Mouse (Mus musculus) small intestine, adult 2 months (tissue): Measurements from ENCODE around the gene Banp. TPM values are rescaled to one million over a fixed set of nuclear protein-coding genes. Genes with fewer than 3 reads are reported as not detected.

Experiments
- H3K27ac ChIP-seq: fragments of 200-500 bp; 2 replicates; pipeline ENCODE4 v1.5.1; 2012; ENCODE audit warnings: low read depth, low read length, control low read depth, inconsistent platforms; ENCODE audit not compliant: insufficient read depth
- H3K27me3 ChIP-seq: fragments of 200-500 bp; 2 replicates; pipeline ENCODE4 v1.6.1; 2012; ENCODE audit warnings: mild to moderate bottlenecking, moderate library complexity, low read length, inconsistent platforms; ENCODE audit not compliant: control insufficient read depth, insufficient read depth
- H3K36me3 ChIP-seq: fragments of 200-500 bp; 2 replicates; pipeline ENCODE4 v1.6.1; 2012; ENCODE audit warnings: mild to moderate bottlenecking, low read length, control low read depth, inconsistent platforms; ENCODE audit not compliant: control insufficient read depth, insufficient read depth
- H3K4me1 ChIP-seq: fragments of 200-500 bp; 2 replicates; pipeline ENCODE4 v1.6.1; 2012; ENCODE audit warnings: low read length, inconsistent platforms, mixed read lengths; ENCODE audit not compliant: control insufficient read depth, insufficient read depth, insufficient read length
- H3K4me3 ChIP-seq: fragments of 200-500 bp; 2 replicates; pipeline ENCODE4 v1.5.1; 2012; ENCODE audit warnings: low read depth, mild to moderate bottlenecking, control low read depth, inconsistent platforms, low read length, moderate library complexity
- CTCF ChIP-seq: fragments of 200-500 bp; IDR thresholded peaks from 2 replicates; pipeline ENCODE4 v1.5.1; 2012; ENCODE audit warnings: low read depth, mild to moderate bottlenecking, control low read depth, inconsistent platforms, low read length, moderate library complexity, mixed read lengths; ENCODE audit not compliant: insufficient replicate concordance, insufficient read length; ENCODE audit errors: extremely low read depth
- POLR2A ChIP-seq: fragments of 200-500 bp; IDR thresholded peaks from 2 replicates; pipeline ENCODE4 v1.6.1; 2012; ENCODE audit warnings: low read depth, mild to moderate bottlenecking, control low read depth, inconsistent platforms, low read length, moderate library complexity
- WGBS: fragments of 180-500 bp; shearing (Covaris S2); methylation state at CpG from one replicate; pipeline ENCODE4 v1.1.7; 2018; 5-methylcytosine and 5-hydroxymethylcytosine counted together
- polyA plus RNA-seq: library from polyadenylated mRNA; depleted of rRNA; stranded (reverse); fragments of >200 nt; gene quantifications from 2 replicates; pipeline ENCODE4 v1.2.3, GENCODE M21; 2012

Banp gene
- polyA plus RNA-seq, 1 experiment = 34.3 TPM

DNA sequence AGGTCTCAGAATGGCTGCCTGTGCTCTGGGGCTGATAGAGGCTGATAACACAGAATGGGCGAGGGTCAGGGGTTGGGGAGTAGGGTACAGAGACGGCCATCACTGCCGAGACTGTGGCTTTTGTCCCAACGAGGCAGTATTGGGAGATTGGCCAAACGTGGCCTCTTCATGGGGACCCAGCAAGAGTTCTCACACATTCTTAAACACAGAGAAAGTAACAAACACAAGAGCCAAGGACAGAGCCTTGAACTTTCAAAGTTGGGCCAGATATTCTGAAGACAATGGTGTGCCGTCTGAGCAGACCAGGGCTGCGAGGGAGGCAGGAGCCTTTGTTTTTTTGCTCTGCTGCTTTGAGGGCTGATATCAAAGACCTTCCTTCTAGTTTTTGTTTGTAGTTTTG, 37.6 kb upstream of the Banp start:
- no peak overlapping the region for H3K27ac ChIP-seq
- H3K36me3 ChIP-seq = no peaks in the 10 kb centered on the region
- no peak overlapping the region for H3K4me3 ChIP-seq
- no peaks in the 10 kb centered on the region for H3K27me3 ChIP-seq
- TF ChIP-seq POLR2A (no peak), CTCF (no peak)
- H3K4me1 ChIP-seq = peaks cover 5% of the 10 kb centered on the region; the same call in 1 of the 2 replicates
- 78% methylated on average over 7 of the region's 7 CpGs for WGBS

DNA sequence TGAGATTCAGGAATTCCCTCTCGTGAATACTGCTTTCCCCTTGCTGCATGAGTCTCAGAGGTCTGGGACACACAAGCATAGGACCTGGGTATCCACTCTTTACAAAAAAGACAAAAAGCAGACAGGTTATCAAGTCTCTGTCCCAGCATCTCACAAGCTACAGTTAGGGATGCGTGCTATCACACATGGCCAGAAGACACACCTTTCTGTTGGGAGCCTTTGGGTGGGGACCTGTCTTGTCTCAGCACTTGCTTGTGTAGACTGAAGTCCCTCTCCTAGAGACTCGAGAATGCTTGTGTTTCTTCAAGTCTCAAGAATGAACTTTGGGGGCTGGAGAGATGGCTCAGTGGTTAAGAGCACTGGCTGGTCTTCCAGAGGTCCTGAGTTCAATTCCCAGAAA, 36.7 kb upstream of the Banp start:
- H3K36me3 ChIP-seq = no peaks in the 10 kb centered on the region
- 64% methylated on average over 3 of the region's 3 CpGs for WGBS
- no peaks in the 10 kb centered on the region for H3K27me3 ChIP-seq
- no peak overlapping the region for H3K27ac ChIP-seq
- no peak for TF ChIP-seq CTCF
- TF ChIP-seq POLR2A = no peak
- H3K4me3 ChIP-seq = no peak overlapping the region
- peaks cover 2% of the 10 kb centered on the region; the same call in 1 of the 2 replicates for H3K4me1 ChIP-seq

DNA sequence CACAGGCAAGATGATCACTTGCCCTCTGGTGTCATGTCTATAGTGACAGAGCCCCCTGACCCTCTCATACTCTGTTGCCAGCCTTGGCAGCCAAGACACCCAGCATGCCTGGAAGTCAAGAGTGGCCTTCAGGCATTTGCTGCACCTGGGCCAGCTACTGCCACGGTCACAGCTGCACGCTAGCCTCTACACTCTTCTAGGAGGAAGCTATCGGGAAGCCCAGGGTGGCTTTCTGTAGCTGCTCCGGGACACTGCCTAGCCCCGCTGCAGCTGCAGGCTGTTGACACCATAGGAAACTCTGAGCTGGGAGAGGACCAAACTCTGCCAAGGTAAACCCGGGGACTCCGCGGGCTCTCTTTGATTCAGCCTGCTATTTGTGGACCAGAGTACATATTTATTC, 36.2 kb upstream of the Banp start:
- 32% methylated on average over 8 of the region's 8 CpGs for WGBS
- TF ChIP-seq CTCF = no peak
- TF ChIP-seq POLR2A = no peak

DNA sequence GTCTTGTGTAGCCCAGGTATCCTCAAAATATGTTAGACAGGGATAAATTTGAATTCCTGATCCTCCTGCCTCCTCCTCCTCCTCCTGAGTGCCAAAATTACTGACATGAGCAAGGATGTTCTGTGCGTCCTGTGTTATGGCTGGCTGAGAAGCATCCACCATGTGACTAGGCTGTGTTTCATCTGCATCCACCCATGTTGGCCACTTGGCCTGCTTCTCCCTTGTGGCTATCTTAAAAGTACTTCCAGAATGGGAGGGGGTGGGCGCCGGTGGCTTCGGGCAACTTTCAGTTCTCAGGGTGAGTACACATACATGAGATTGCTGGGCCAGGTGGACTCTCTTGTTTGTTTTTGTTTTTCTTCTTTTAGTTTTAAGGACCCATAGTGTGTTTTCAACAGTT, 30.4 kb upstream of the Banp start:
- Histone ChIP-seq H3K27ac (no peak overlapping the region), H3K4me1 (peaks cover 4% of the 10 kb centered on the region; the same call in 1 of the 2 replicates), H3K36me3 (no peaks in the 10 kb centered on the region), H3K27me3 (no peaks in the 10 kb centered on the region), H3K4me3 (no peak overlapping the region)
- WGBS = 45% methylated on average over 4 of the region's 4 CpGs
- TF ChIP-seq CTCF = no peak
- TF ChIP-seq POLR2A = no peak

More for the DNA sequence above, 36.2 kb upstream of the Banp start:
- H3K36me3 ChIP-seq = no peaks in the 10 kb centered on the region
- H3K4me3 ChIP-seq = no peak overlapping the region
- H3K27ac ChIP-seq = no peak overlapping the region
- no peaks in the 10 kb centered on the region for H3K27me3 ChIP-seq
- no peaks in the 10 kb centered on the region for H3K4me1 ChIP-seq

DNA sequence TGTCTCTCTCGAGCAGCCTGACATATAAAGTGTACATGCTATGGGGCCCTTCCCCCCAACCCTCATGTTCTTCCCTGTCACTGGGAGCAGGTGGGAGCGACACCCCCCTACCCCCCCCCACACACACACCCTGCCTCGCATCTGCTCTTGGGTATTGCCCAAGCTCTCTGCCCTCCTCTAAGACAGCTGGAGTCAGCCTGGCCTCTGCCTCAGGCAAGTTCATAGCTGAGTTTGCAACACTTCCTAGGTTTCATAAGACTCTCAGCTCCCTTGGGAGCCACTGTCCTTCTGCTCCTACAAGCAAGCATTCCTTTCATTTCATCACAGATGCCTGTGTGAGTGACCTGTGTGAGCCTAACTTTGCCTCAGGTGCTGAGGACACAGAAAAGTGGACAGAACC, 29.8 kb upstream of the Banp start:
- Histone ChIP-seq H3K36me3 (no peaks in the 10 kb centered on the region), H3K4me3 (no peak overlapping the region), H3K27ac (no peak overlapping the region), H3K27me3 (no peaks in the 10 kb centered on the region), H3K4me1 (peaks cover 5% of the 10 kb centered on the region; the same call in 1 of the 2 replicates)
- 28% methylated on average over 3 of the region's 3 CpGs for WGBS
- no peak for TF ChIP-seq CTCF
- TF ChIP-seq POLR2A = no peak

DNA sequence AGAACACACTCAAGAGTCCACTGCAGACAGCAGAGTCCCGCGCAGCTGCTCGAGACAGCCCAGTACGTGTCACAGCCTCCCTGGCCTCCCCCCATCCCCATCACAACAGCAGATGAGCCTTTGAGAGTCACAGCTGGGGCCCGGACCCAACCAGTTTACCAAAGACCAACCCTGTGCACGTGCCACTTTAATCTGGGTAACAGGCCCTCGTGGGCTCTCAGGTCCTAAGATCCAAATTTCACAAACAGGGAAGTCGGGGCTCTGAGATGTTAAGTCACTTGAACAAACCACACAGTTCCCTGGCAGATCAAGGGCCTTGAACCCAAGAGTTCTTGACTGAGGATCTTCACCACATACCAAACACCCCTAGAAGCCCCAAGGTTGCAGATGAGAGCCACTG, 28.0 kb upstream of the Banp start:
- 70% methylated on average over 8 of the region's 8 CpGs for WGBS
- Histone ChIP-seq H3K27me3 (no peaks in the 10 kb centered on the region), H3K4me3 (no peak overlapping the region), H3K27ac (no peak overlapping the region), H3K4me1 (peaks cover 5% of the 10 kb centered on the region; the same call in 1 of the 2 replicates), H3K36me3 (no peaks in the 10 kb centered on the region)
- TF ChIP-seq POLR2A (no peak), CTCF (no peak)

DNA sequence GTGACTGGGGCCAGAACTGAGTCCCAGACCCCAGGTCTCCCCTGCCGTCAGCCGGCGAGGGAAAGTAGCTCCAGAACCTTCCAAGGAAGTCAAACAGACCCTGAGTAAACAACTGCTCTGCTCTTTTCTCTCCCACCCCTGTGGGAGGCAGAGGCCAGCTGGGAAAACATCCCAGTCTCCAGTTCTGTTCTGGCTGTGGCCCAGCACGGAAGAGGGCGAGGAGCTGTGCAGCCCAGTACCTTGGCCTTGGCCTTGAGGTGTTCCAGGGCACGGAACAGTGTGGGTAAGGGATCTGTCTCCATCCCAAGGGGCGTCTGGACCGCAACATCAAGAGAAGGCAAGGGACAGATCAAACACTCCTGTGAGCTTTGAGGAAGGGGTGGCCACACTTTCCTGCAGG, 27.4 kb upstream of the Banp start:
- H3K36me3 ChIP-seq = no peaks in the 10 kb centered on the region
- WGBS = 26% methylated on average over 8 of the region's 8 CpGs
- H3K4me3 ChIP-seq = no peak overlapping the region
- no peaks in the 10 kb centered on the region for H3K27me3 ChIP-seq
- no peak overlapping the region for H3K27ac ChIP-seq
- TF ChIP-seq POLR2A (no peak), CTCF (no peak)
- H3K4me1 ChIP-seq = peaks cover 5% of the 10 kb centered on the region; the same call in 1 of the 2 replicates
